Mouse (Mus musculus): Measurements from ENCODE around the gene Mybpc3.

GRCm38 (mm10) chr2:91077957-91078313, 40.0 kb upstream of the Mybpc3 start:
- TF ChIP-seq POLR2A (IDR thresholded peaks at IDR 0.05; ENCODE audit: insufficient read depth, low read length) (no peak), CTCF (IDR thresholded peaks at IDR 0.05; ENCODE audit: low read depth, low read length) (no peak), EP300 (IDR thresholded peaks at IDR 0.05; ENCODE audit: insufficient read depth, low read depth, low read length) (no peak)
